ENCODE assay signal across 14 mouse cellular contexts in genomic region chr6:127250181-127250873, GRCm38 (mm10).
A peak's percentile ranks its signal among the peaks of the same experiment; 100 is the strongest.
DNase-seq lines count a peak whose midpoint lies in the region; ATAC-seq and TF ChIP-seq lines count a peak whose summit lies in the region.
"Had no signal": no experiment of that assay in that cellular context is flagged by ENCODE, and none has a peak within 500 bp of the region (broad histone marks: within the 10 kb centered on the region; RNA-seq: fewer than 3 reads in every experiment).

No protein-coding gene starts in this region.

- TF ChIP-seq EP300 in ES-Bruce4 (IDR thresholded peaks at IDR 0.05; ENCODE audit: insufficient read depth, low read depth, low read length) = 0 out of 2 replicates have a peak, but pooled peaks have one; percentile 3

- no peaks in the 10 kb centered on the region for H3K27me3 ChIP-seq in intestine, embryonic 14.5 days (replicated peaks; ENCODE audit: control insufficient read depth, insufficient read depth, low read length)
- no peaks in the 10 kb centered on the region for H3K27me3 ChIP-seq in intestine, postnatal 0 days (replicated peaks; ENCODE audit: control insufficient read depth, insufficient read depth, low read length)
- no peaks in the 10 kb centered on the region for H3K27me3 ChIP-seq in ES-Bruce4 (ENCODE audit: control insufficient read depth, insufficient read depth, low read length, poor library complexity, severe bottlenecking)
- H3K27me3 ChIP-seq in limb, embryonic 10.5 days (ENCODE audit: low read depth, poor library complexity, severe bottlenecking) = no peaks in the 10 kb centered on the region
- H3K27me3 ChIP-seq: Patski had no signal

- no peak for DNase-seq in intestine, embryonic 14.5 days (ENCODE audit: low spot score)
- peak; percentile 3 for DNase-seq in brain, embryonic 14.5 days (ENCODE audit: low read depth)
- DNase-seq in limb, embryonic 10.5 days (ENCODE audit: low spot score) = no peak
- no peak for DNase-seq in frontal cortex, postnatal 10 days (ENCODE audit: low spot score in 2 of 2)
- DNase-seq in adipocyte (ENCODE audit: low spot score) = no peak
- DNase-seq: adrenal gland, postnatal 14 days; gastrocnemius, postnatal 14 days; thymus, postnatal 36 days had no signal

- TF ChIP-seq POLR2A in ES-Bruce4 (IDR thresholded peaks at IDR 0.05; ENCODE audit: insufficient read depth, low read length) = no peak
- TF ChIP-seq POLR2A in brain, embryonic 14.5 days (IDR thresholded peaks at IDR 0.05; ENCODE audit: borderline replicate concordance, extremely low read depth, insufficient read depth, insufficient read length, poor library complexity, severe bottlenecking) = no peak

- TF ChIP-seq CTCF in intestine, postnatal 0 days (IDR thresholded peaks at IDR 0.05; ENCODE audit: low read depth) = no peak
- no peak for TF ChIP-seq CTCF in ES-Bruce4 (IDR thresholded peaks at IDR 0.05; ENCODE audit: low read depth, low read length)
- TF ChIP-seq CTCF in brain, embryonic 14.5 days (IDR thresholded peaks at IDR 0.05; ENCODE audit: borderline replicate concordance, extremely low read depth, insufficient read depth, insufficient read length) = no peak

- no peaks in the 10 kb centered on the region for H3K36me3 ChIP-seq in intestine, embryonic 14.5 days (ENCODE audit: control insufficient read depth, insufficient read depth, low read length)
- H3K36me3 ChIP-seq in intestine, postnatal 0 days (ENCODE audit: control insufficient read depth, insufficient read depth) = no peaks in the 10 kb centered on the region
- H3K36me3 ChIP-seq in ES-Bruce4 (ENCODE audit: control insufficient read depth, insufficient read depth, low read length, poor library complexity, severe bottlenecking) = no peaks in the 10 kb centered on the region
- no peaks in the 10 kb centered on the region for H3K36me3 ChIP-seq in limb, embryonic 10.5 days
- H3K36me3 ChIP-seq: heart, embryonic 13.5 days had no signal

- ATAC-seq in intestine, embryonic 14.5 days (replicated peaks; ENCODE audit: low FRiP score, low TSS enrichment, low read depth) = no peak
- no peak for ATAC-seq in intestine, postnatal 0 days
- ATAC-seq: forebrain, embryonic 14.5 days; Patski had no signal

- H3K4me3 ChIP-seq in intestine, embryonic 14.5 days (ENCODE audit: low read depth, low read length) = no peak overlapping the region
- no peak overlapping the region for H3K4me3 ChIP-seq in intestine, postnatal 0 days (ENCODE audit: low read depth, low read length)
- no peak overlapping the region for H3K4me3 ChIP-seq in ES-Bruce4 (ENCODE audit: low read depth, low read length)
- H3K4me3 ChIP-seq in limb, embryonic 10.5 days = peak overlapping the region; percentile 37; the same call in 1 of the 2 replicates
- H3K4me3 ChIP-seq: heart, embryonic 13.5 days; myocyte had no signal

- 33% methylated on average over 8 of the region's 8 CpGs for WGBS in intestine, embryonic 14.5 days
- WGBS in intestine, postnatal 0 days = 66% methylated on average over 8 of the region's 8 CpGs
- 51% methylated on average over 8 of the region's 8 CpGs for WGBS in limb, embryonic 10.5 days

- no peaks in the 10 kb centered on the region for H3K9me3 ChIP-seq in intestine, embryonic 14.5 days (ENCODE audit: control insufficient read depth, low read length)
- H3K9me3 ChIP-seq in intestine, postnatal 0 days (ENCODE audit: control insufficient read depth) = no peaks in the 10 kb centered on the region
- H3K9me3 ChIP-seq in ES-Bruce4 (replicated peaks; ENCODE audit: control insufficient read depth, insufficient read depth, low read length, poor library complexity, severe bottlenecking) = no peaks in the 10 kb centered on the region
- H3K9me3 ChIP-seq in limb, embryonic 10.5 days (replicated peaks) = no peaks in the 10 kb centered on the region
- H3K9me3 ChIP-seq: heart, embryonic 13.5 days had no signal

- peaks cover 29% of the 10 kb centered on the region for H3K4me1 ChIP-seq in intestine, embryonic 14.5 days (replicated peaks; ENCODE audit: control insufficient read depth, insufficient read depth, low read length)
- 0 out of 2 replicates have a peak, but pooled peaks cover 14% of the 10 kb centered on the region for H3K4me1 ChIP-seq in intestine, postnatal 0 days (replicated peaks; ENCODE audit: control insufficient read depth, insufficient read depth, low read length)
- H3K4me1 ChIP-seq in ES-Bruce4 (ENCODE audit: control insufficient read depth, insufficient read depth, low read length) = peaks cover 9% of the 10 kb centered on the region
- peaks cover 67% of the 10 kb centered on the region for H3K4me1 ChIP-seq in limb, embryonic 10.5 days

- peak overlapping the region; percentile 64; the same call in 1 of the 2 replicates for H3K27ac ChIP-seq in intestine, embryonic 14.5 days (ENCODE audit: low read depth)
- no peak overlapping the region for H3K27ac ChIP-seq in intestine, postnatal 0 days (ENCODE audit: low read depth, low read length)
- no peak overlapping the region for H3K27ac ChIP-seq in ES-Bruce4 (ENCODE audit: insufficient read depth, low read length)
- peak overlapping the region; percentile 93 for H3K27ac ChIP-seq in limb, embryonic 10.5 days
- H3K27ac ChIP-seq: heart, embryonic 13.5 days had no signal

- no peak overlapping the region for H3K9ac ChIP-seq in intestine, embryonic 14.5 days (ENCODE audit: low read length)
- no peak overlapping the region for H3K9ac ChIP-seq in intestine, postnatal 0 days (ENCODE audit: low read depth, low read length)
- no peak overlapping the region for H3K9ac ChIP-seq in ES-Bruce4 (ENCODE audit: low read depth, poor library complexity, severe bottlenecking)
- H3K9ac ChIP-seq: heart, embryonic 13.5 days had no signal

- peak overlapping the region; percentile 41 for H3K4me2 ChIP-seq in intestine, embryonic 14.5 days (ENCODE audit: low read length)
- H3K4me2 ChIP-seq in intestine, postnatal 0 days (replicated peaks; ENCODE audit: low read depth) = no peak overlapping the region

Comparison
In these comparisons a context has a peak if more than half of its experiments do, and no peak if none do; other contexts are left out.
1. H3K27ac ChIP-seq: peak in intestine, embryonic 14.5 days (single experiment) and limb, embryonic 10.5 days (single experiment); none in intestine, postnatal 0 days (single experiment) and ES-Bruce4 (single experiment).